Mouse (Mus musculus) adrenal gland, postnatal 36 days (tissue): ENCODE data around the gene Pigr. TPM values are rescaled to one million over a fixed set of nuclear protein-coding genes. Genes with fewer than 3 reads are reported as not detected.

Experiments used
- DNase-seq, 2 experiments: peaks; one replicate each; pipeline ENCODE4 v3.0.0; 2021; ENCODE audit warnings: mixed read lengths in 1 of 2
- total RNA-seq, 2 experiments: library from RNA; stranded (reverse); gene quantifications; 2 replicates each; pipeline ENCODE4 v1.2.3; 2021

Gene Pigr
- total RNA-seq, 2 experiments from 2014 or later = 0.16 to 0.20 TPM

- DNase-seq = no peak
These were observed 3.7 kb downstream of the Pigr start for GRCm38 (mm10) chr1:130829906-130830830.

GRCm38 (mm10) chr1:130832230-130833149, 6.0 kb downstream of the Pigr start:
- no peak for DNase-seq

GRCm38 (mm10) chr1:130835161-130835936, 8.9 kb downstream of the Pigr start:
- no peak for DNase-seq

- DNase-seq = no peak
These were observed 11.8 kb downstream of the Pigr start for GRCm38 (mm10) chr1:130838288-130838687.

- no peak for DNase-seq
These were observed 14.3 kb downstream of the Pigr start for GRCm38 (mm10) chr1:130840599-130841379.

- DNase-seq = no peak
These were observed 15.1 kb downstream of the Pigr start for GRCm38 (mm10) chr1:130841621-130842020.

- DNase-seq = no peak
These were observed 18.0 kb downstream of the Pigr start for GRCm38 (mm10) chr1:130844516-130844915.

GRCm38 (mm10) chr1:130849530-130850214, 23.2 kb downstream of the Pigr start:
- no peak for DNase-seq

- no peak for DNase-seq
These were observed 23.9 kb downstream of the Pigr start for GRCm38 (mm10) chr1:130850405-130850804.

GRCm38 (mm10) chr1:130854819-130855218, 28.3 kb downstream of the Pigr start:
- no peak for DNase-seq

GRCm38 (mm10) chr1:130855723-130856122, 29.2 kb downstream of the Pigr start:
- no peak for DNase-seq

- no peak for DNase-seq
These were observed 31.0 kb downstream of the Pigr start for GRCm38 (mm10) chr1:130857456-130857855.

- DNase-seq = no peak
These were observed 37.8 kb downstream of the Pigr start for GRCm38 (mm10) chr1:130864238-130864637.

GRCm38 (mm10) chr1:130864741-130865140, 38.3 kb downstream of the Pigr start:
- no peak for DNase-seq

GRCm38 (mm10) chr1:130865541-130866221, 39.2 kb downstream of the Pigr start, which contains the start of gene Fcmr:
TSS of gene Fcmr (plus strand) at chr1:130865669.
- no peak for DNase-seq

- DNase-seq = no peak
These were observed 46.4 kb downstream of the Pigr start for GRCm38 (mm10) chr1:130872912-130873311.

- peak; percentile 40 to 64 for DNase-seq
These were observed 48.7 kb downstream of the Pigr start for GRCm38 (mm10) chr1:130875139-130875538.

GRCm38 (mm10) chr1:130875910-130876309, 49.4 kb downstream of the Pigr start:
- DNase-seq = no peak

GRCm38 (mm10) chr1:130876931-130877509, 50.5 kb downstream of the Pigr start:
- peak; percentile 11 to 72 for DNase-seq
